Comparison of ENCODE assay signal across 11 mouse cellular contexts in genomic region chr4:129558321-129558955, GRCm38 (mm10). TPM values are rescaled to one million over a fixed set of nuclear protein-coding genes. Genes with fewer than 3 reads are reported as not detected.
DNase-seq lines count a peak whose midpoint lies in the region; ATAC-seq and TF ChIP-seq lines count a peak whose summit lies in the region.
"Had no signal": no experiment of that assay in that cellular context is flagged by ENCODE, and none has a peak within 500 bp of the region (broad histone marks: within the 10 kb centered on the region; RNA-seq: fewer than 3 reads in every experiment).

No protein-coding gene starts in this region.

- dilution Hi-C loops in CH12.LX (cut with MboI; ENCODE audit: extremely low pct_ligation_motif_present, extremely low pct_unique_long_range_greater_than_20kb, low sequenced_read_pairs): no loop called here

- WGBS in liver, embryonic 13.5 days (ENCODE audit: insufficient replicate concordance): 76% methylated on average over 12 of the region's 12 CpGs
- WGBS in liver, embryonic 12.5 days (ENCODE audit: insufficient replicate concordance): 76% methylated on average over 12 of the region's 12 CpGs
- WGBS in intestine, embryonic 16.5 days: 86% methylated on average over 12 of the region's 12 CpGs

- TF ChIP-seq POLR2A in CH12.LX (IDR thresholded peaks at IDR 0.05; ENCODE audit: low read depth, low read length): peak; percentile 55

- in situ Hi-C loops in CH12.LX (cut with MboI; ENCODE audit: low pct_ligation_motif_present, low pct_unique_long_range_greater_than_20kb, low sequenced_read_pairs): no loop called here

- H3K36me3 ChIP-seq in liver, embryonic 13.5 days: no peaks in the 10 kb centered on the region
- H3K36me3 ChIP-seq in liver, embryonic 12.5 days: no peaks in the 10 kb centered on the region
- H3K36me3 ChIP-seq in CH12.LX (replicated peaks in 1 of 2; ENCODE audit: control insufficient read depth in 1 of 2, insufficient read depth in 1 of 2, low read length in 1 of 2): peaks cover 4 to 21% of the 10 kb centered on the region in 2 experiments
- H3K36me3 ChIP-seq in intestine, embryonic 16.5 days (ENCODE audit: control insufficient read depth, insufficient read depth, low read length): no peaks in the 10 kb centered on the region
- H3K36me3 ChIP-seq: hindbrain, embryonic 15.5 days; limb, embryonic 15.5 days had no signal

- no peaks in the 10 kb centered on the region for H3K9me3 ChIP-seq in liver, embryonic 13.5 days (replicated peaks)
- H3K9me3 ChIP-seq in liver, embryonic 12.5 days (replicated peaks): no peaks in the 10 kb centered on the region
- H3K9me3 ChIP-seq in CH12.LX (replicated peaks; ENCODE audit: low read length): no peaks in the 10 kb centered on the region
- H3K9me3 ChIP-seq in intestine, embryonic 16.5 days (ENCODE audit: control insufficient read depth, low read length): no peaks in the 10 kb centered on the region
- H3K9me3 ChIP-seq: hindbrain, embryonic 15.5 days; limb, embryonic 15.5 days had no signal

- no peak for ATAC-seq in liver, embryonic 13.5 days (ENCODE audit: low read depth)
- ATAC-seq in liver, embryonic 12.5 days: no peak
- ATAC-seq in intestine, embryonic 16.5 days: no peak

- no peak overlapping the region for H3K4me3 ChIP-seq in liver, embryonic 13.5 days (replicated peaks)
- no peak overlapping the region for H3K4me3 ChIP-seq in liver, embryonic 12.5 days
- peak overlapping the region; percentile 63 to 69 (median 69) for H3K4me3 ChIP-seq in CH12.LX (replicated peaks in 1 of 3; ENCODE audit: low read depth in 2 of 3, low read length in 2 of 3, poor library complexity in 1 of 3)
- H3K4me3 ChIP-seq in intestine, embryonic 16.5 days (ENCODE audit: low read length): no peak overlapping the region
- H3K4me3 ChIP-seq: hindbrain, embryonic 15.5 days; limb, embryonic 15.5 days had no signal

- no peaks in the 10 kb centered on the region; the same call in 1 of the 2 replicates for H3K79me2 ChIP-seq in CH12.LX (replicated peaks; ENCODE audit: control insufficient read depth, extremely low read depth, insufficient read depth, poor library complexity, severe bottlenecking)

- peak overlapping the region; percentile 82; the same call in 1 of the 2 replicates for H3K27ac ChIP-seq in liver, embryonic 13.5 days
- H3K27ac ChIP-seq in liver, embryonic 12.5 days: no peak overlapping the region; the same call in 1 of the 2 replicates
- H3K27ac ChIP-seq in CH12.LX (ENCODE audit: insufficient read depth, low read depth): peak overlapping the region; percentile 83
- H3K27ac ChIP-seq in intestine, embryonic 16.5 days (ENCODE audit: low read length): no peak overlapping the region
- H3K27ac ChIP-seq: hindbrain, embryonic 15.5 days; limb, embryonic 15.5 days had no signal

- no peak; the same call in 1 of the 2 replicates for TF ChIP-seq EP300 in CH12.LX (IDR thresholded peaks at IDR 0.05; ENCODE audit: low read length)

- H3K27me3 ChIP-seq in liver, embryonic 13.5 days: peaks cover 26% of the 10 kb centered on the region
- H3K27me3 ChIP-seq in liver, embryonic 12.5 days (replicated peaks): peaks cover 31% of the 10 kb centered on the region
- H3K27me3 ChIP-seq in CH12.LX (replicated peaks): no peaks in the 10 kb centered on the region
- no peaks in the 10 kb centered on the region for H3K27me3 ChIP-seq in intestine, embryonic 16.5 days (replicated peaks; ENCODE audit: control insufficient read depth, insufficient read depth, low read length)
- H3K27me3 ChIP-seq: hindbrain, embryonic 15.5 days; limb, embryonic 15.5 days had no signal

- no peak overlapping the region; the same call in 1 of the 2 replicates for H3K4me2 ChIP-seq in liver, embryonic 13.5 days
- no peak overlapping the region for H3K4me2 ChIP-seq in liver, embryonic 12.5 days
- H3K4me2 ChIP-seq in CH12.LX (ENCODE audit: insufficient read depth, low read depth, poor library complexity, severe bottlenecking): peak overlapping the region; percentile 95
- H3K4me2 ChIP-seq in intestine, embryonic 16.5 days (ENCODE audit: low read depth, low read length): no peak overlapping the region
- H3K4me2 ChIP-seq: hindbrain, embryonic 15.5 days; limb, embryonic 15.5 days had no signal

- no peak; the same call in 1 of the 2 replicates for TF ChIP-seq RAD21 in CH12.LX (IDR thresholded peaks at IDR 0.05; ENCODE audit: low read depth, low read length)

- no peak for TF ChIP-seq CTCF in CH12.LX (conservative IDR thresholded peaks at IDR 0.05 in 1 of 2, IDR thresholded peaks at IDR 0.05 in 1 of 2; ENCODE audit: low read depth in 2 of 2, low read length in 2 of 2)

- peaks cover 47% of the 10 kb centered on the region for H3K4me1 ChIP-seq in liver, embryonic 13.5 days (replicated peaks)
- peaks cover 46% of the 10 kb centered on the region for H3K4me1 ChIP-seq in liver, embryonic 12.5 days
- H3K4me1 ChIP-seq in CH12.LX (ENCODE audit: control insufficient read depth in 1 of 2, insufficient read depth in 2 of 2): peaks cover 6 to 34% of the 10 kb centered on the region in 2 experiments
- peaks cover 20% of the 10 kb centered on the region for H3K4me1 ChIP-seq in intestine, embryonic 16.5 days (ENCODE audit: control insufficient read depth, insufficient read depth, low read length)

- no peak for DNase-seq in liver, embryonic 13.5 days
- DNase-seq in CH12.LX (ENCODE audit: extremely low read depth): peak; percentile 62
- DNase-seq in induced T-regulatory cell, adult 2 months (ENCODE audit: low read depth): peak; percentile 89
- peak; percentile 90 to 94 for DNase-seq in thymus, postnatal 10 days (ENCODE audit: low spot score in 2 of 2)
- no peak for DNase-seq in urinary bladder, adult 18-20 months (ENCODE audit: low spot score in 2 of 2)
- DNase-seq: kidney, postnatal 25 days; right cerebral cortex, postnatal 4 days had no signal

- peak overlapping the region; percentile 13; the same call in 1 of the 2 replicates for H3K9ac ChIP-seq in liver, embryonic 13.5 days
- H3K9ac ChIP-seq in liver, embryonic 12.5 days: no peak overlapping the region
- H3K9ac ChIP-seq in CH12.LX (ENCODE audit: insufficient read depth, low read depth): peak overlapping the region; percentile 85
- H3K9ac ChIP-seq in intestine, embryonic 16.5 days (ENCODE audit: low read depth, low read length): no peak overlapping the region
- H3K9ac ChIP-seq: hindbrain, embryonic 15.5 days; limb, embryonic 15.5 days had no signal

TF ChIP-seq in CH12.LX, 34 proteins besides CTCF, POLR2A, EP300 and RAD21 (continues in another document):
- TF ChIP-seq IRF4 (IDR thresholded peaks at IDR 0.05; ENCODE audit: low read depth, low read length) (peak; percentile 3; the same call in 1 of the 2 replicates), GABPA (IDR thresholded peaks at IDR 0.05; ENCODE audit: insufficient replicate concordance, low read depth, low read length) (no peak), RCOR1 (conservative IDR thresholded peaks at IDR 0.05; ENCODE audit: low read depth, low read length) (peak; percentile 75; the same call in 1 of the 2 replicates), MXI1 (IDR thresholded peaks at IDR 0.05; ENCODE audit: low read depth, low read length) (no peak; the same call in 1 of the 2 replicates), BHLHE40 (IDR thresholded peaks at IDR 0.05; ENCODE audit: low read depth, low read length) (no peak; the same call in 1 of the 2 replicates), HCFC1 (IDR thresholded peaks at IDR 0.05; ENCODE audit: low read depth, low read length) (peak; percentile 25; the same call in 1 of the 2 replicates), MYC (IDR thresholded peaks at IDR 0.05; ENCODE audit: low read depth, low read length) (0 out of 2 replicates have a peak, but pooled peaks have one; percentile 14), MAFK (IDR thresholded peaks at IDR 0.05; ENCODE audit: insufficient replicate concordance, low read length) (no peak)

RNA-seq across cellular contexts. Expression of gene Lck, which starts 15.0 kb away (rescaled TPM):
- polyA plus RNA-seq in liver, embryonic 13.5 days (2015; fragmentation: Nextera tagmentation; extraction: Ambion mirVana): 3.5 and 3.8 TPM in 2 replicates
- 4.1 and 5.1 TPM in 2 replicates for polyA plus RNA-seq in liver, embryonic 12.5 days (2016; fragmentation: Nextera tagmentation; extraction: Ambion mirVana)
- total RNA-seq in CH12.LX (2012; rRNA removed) (67.2 and 80.9 TPM in 2 replicates), CH12.LX (2014; rRNA removed) (64.6 and 70.0 TPM in 2 replicates)
- polyA plus RNA-seq in CH12.LX (2012; ENCODE audit: insufficient read length, low read depth): 138 and 177 TPM in 2 replicates
- polyA plus RNA-seq in intestine, embryonic 16.5 days (2015; fragmentation: Nextera tagmentation; extraction: Ambion mirVana): 6.1 and 7.9 TPM in 2 replicates

RNA-seq across cellular contexts. Expression of gene Hdac1, which starts 15.9 kb away (rescaled TPM):
- polyA plus RNA-seq in liver, embryonic 13.5 days (2015; fragmentation: Nextera tagmentation; extraction: Ambion mirVana): 121 and 128 TPM in 2 replicates
- polyA plus RNA-seq in liver, embryonic 12.5 days (2016; fragmentation: Nextera tagmentation; extraction: Ambion mirVana): 140 and 145 TPM in 2 replicates
- total RNA-seq in CH12.LX (2012; rRNA removed): 71.7 and 75.4 TPM in 2 replicates
- 104 and 106 TPM in 2 replicates for total RNA-seq in CH12.LX (2014; rRNA removed)
- 231 and 233 TPM in 2 replicates for polyA plus RNA-seq in CH12.LX (2012; ENCODE audit: insufficient read length, low read depth)
- 196 and 207 TPM in 2 replicates for polyA plus RNA-seq in intestine, embryonic 16.5 days (2015; fragmentation: Nextera tagmentation; extraction: Ambion mirVana)

RNA-seq across cellular contexts. Expression of gene Fam167b, which starts 19.9 kb away (rescaled TPM):
- 6.6 and 6.9 TPM in 2 replicates for polyA plus RNA-seq in liver, embryonic 13.5 days (2015; fragmentation: Nextera tagmentation; extraction: Ambion mirVana)
- 6.3 and 7.9 TPM in 2 replicates for polyA plus RNA-seq in liver, embryonic 12.5 days (2016; fragmentation: Nextera tagmentation; extraction: Ambion mirVana)
- 1.1 and 1.4 TPM in 2 replicates for total RNA-seq in CH12.LX (2012; rRNA removed)
- 0.49 TPM in 1 of 2 replicates, not detected in the other for total RNA-seq in CH12.LX (2014; rRNA removed)
- 0.82 and 1.2 TPM in 2 replicates for polyA plus RNA-seq in CH12.LX (2012; ENCODE audit: insufficient read length, low read depth)
- polyA plus RNA-seq in intestine, embryonic 16.5 days (2015; fragmentation: Nextera tagmentation; extraction: Ambion mirVana): 2.3 and 2.4 TPM in 2 replicates

RNA-seq across cellular contexts. Expression of gene Eif3i, which starts 42.0 kb away (rescaled TPM):
- polyA plus RNA-seq in liver, embryonic 13.5 days (2015; fragmentation: Nextera tagmentation; extraction: Ambion mirVana): 211 and 222 TPM in 2 replicates
- 219 and 226 TPM in 2 replicates for polyA plus RNA-seq in liver, embryonic 12.5 days (2016; fragmentation: Nextera tagmentation; extraction: Ambion mirVana)
- total RNA-seq in CH12.LX (2012; rRNA removed): 667 and 673 TPM in 2 replicates
- total RNA-seq in CH12.LX (2014; rRNA removed): 702 and 753 TPM in 2 replicates
- polyA plus RNA-seq in CH12.LX (2012; ENCODE audit: insufficient read length, low read depth): 418 and 446 TPM in 2 replicates
- polyA plus RNA-seq in intestine, embryonic 16.5 days (2015; fragmentation: Nextera tagmentation; extraction: Ambion mirVana): 255 and 274 TPM in 2 replicates

RNA-seq across cellular contexts. Expression of gene Tmem234, which starts 42.0 kb away (rescaled TPM):
- polyA plus RNA-seq in liver, embryonic 13.5 days (2015; fragmentation: Nextera tagmentation; extraction: Ambion mirVana): 142 and 153 TPM in 2 replicates
- polyA plus RNA-seq in liver, embryonic 12.5 days (2016; fragmentation: Nextera tagmentation; extraction: Ambion mirVana): 147 and 159 TPM in 2 replicates
- total RNA-seq in CH12.LX (2012; rRNA removed) (111 and 121 TPM in 2 replicates), CH12.LX (2014; rRNA removed) (97.6 and 104 TPM in 2 replicates)
- polyA plus RNA-seq in CH12.LX (2012; ENCODE audit: insufficient read length, low read depth): 112 and 113 TPM in 2 replicates
- 180 and 186 TPM in 2 replicates for polyA plus RNA-seq in intestine, embryonic 16.5 days (2015; fragmentation: Nextera tagmentation; extraction: Ambion mirVana)

Comparison
In these comparisons a context has a peak if more than half of its experiments do, and no peak if none do; other contexts are left out.
1. H3K27ac ChIP-seq: peak in liver, embryonic 13.5 days (single experiment) and CH12.LX (single experiment); none in liver, embryonic 12.5 days (single experiment) and intestine, embryonic 16.5 days (single experiment).
2. H3K9ac ChIP-seq: peak in liver, embryonic 13.5 days (single experiment) and CH12.LX (single experiment); none in liver, embryonic 12.5 days (single experiment) and intestine, embryonic 16.5 days (single experiment).
3. DNase-seq: peak in CH12.LX (single experiment), induced T-regulatory cell, adult 2 months (single experiment) and thymus, postnatal 10 days (2 of 2); none in liver, embryonic 13.5 days (single experiment) and urinary bladder, adult 18-20 months (0 of 2).
4. H3K4me3 ChIP-seq: peak in CH12.LX (3 of 3); none in liver, embryonic 13.5 days (single experiment), liver, embryonic 12.5 days (single experiment) and intestine, embryonic 16.5 days (single experiment).
5. RNA of gene Lck, which starts 15.0 kb away (polyA plus RNA-seq): 138 to 177 TPM in CH12.LX; 6.1 to 7.9 TPM in intestine, embryonic 16.5 days, 4.1 to 5.1 TPM in liver, embryonic 12.5 days and 3.5 to 3.8 TPM in liver, embryonic 13.5 days; every median in the first group is over 10 times any median in the second.